Mouse (Mus musculus) left cerebral cortex, postnatal 4 days (tissue): Measurements from ENCODE around the gene 1700016H13Rik. TPM values are rescaled to one million over a fixed set of nuclear protein-coding genes. Genes with fewer than 3 reads are reported as not detected.

Experiments used
- DNase-seq: peaks from one replicate; pipeline ENCODE4 v3.0.0-alpha.2; 2022
- intact Hi-C: fragments of 180-260 bp; cut with DNase I; formaldehyde crosslinking; loops from one replicate; pipeline ENCODE4 v1.15.1; 2025
- total RNA-seq, 2 experiments: library from RNA; stranded (reverse); gene quantifications; 2 replicates each; pipeline ENCODE4 v1.2.3; 2021

1700016H13Rik gene
- total RNA-seq, 2 experiments from 2014 or later = 0.24 TPM; not detected in 1

GRCm38 (mm10) chr5:103610856-103611472 is 44.8 kb downstream of the 1700016H13Rik start:
- intact Hi-C loops = no loop called here

GRCm38 (mm10) chr5:103610148-103610547 is 45.7 kb downstream of the 1700016H13Rik start:
- no peak for DNase-seq
- intact Hi-C loops = no loop called here

More at GRCm38 (mm10) chr5:103610856-103611472, 44.8 kb downstream of the 1700016H13Rik start:
- no peak for DNase-seq

GRCm38 (mm10) chr5:103605707-103606106 is 50.1 kb downstream of the 1700016H13Rik start:
- no peak for DNase-seq
- intact Hi-C loops = no loop called here

GRCm38 (mm10) chr5:103603115-103603893 is 52.5 kb downstream of the 1700016H13Rik start:
- peak; percentile 64 for DNase-seq
- intact Hi-C loops = no loop called here

- intact Hi-C loops = no loop called here
- DNase-seq = no peak
These were observed 56.9 kb downstream of the 1700016H13Rik start for GRCm38 (mm10) chr5:103598881-103599280.

GRCm38 (mm10) chr5:103598264-103598663 is 57.5 kb downstream of the 1700016H13Rik start:
- no peak for DNase-seq
- intact Hi-C loops = no loop called here

Other genes with a start within 250 kb of the 1700016H13Rik start
- gene Ptpn13, start 230.8 kb downstream of the 1700016H13Rik start, total RNA-seq = 1 to 10 TPM; 8.8 to 8.9 TPM
- gene Slc10a6, start 26.6 kb downstream of the 1700016H13Rik start, total RNA-seq = not detected
- 1 to 10 TPM; 4.9 to 6.3 TPM for gene Aff1, start 36.4 kb upstream of the 1700016H13Rik start, total RNA-seq